Mouse (Mus musculus) brain, embryonic 14.5 days (tissue): Measurements from ENCODE around the gene Pidd1. TPM values are rescaled to one million over a fixed set of nuclear protein-coding genes. Genes with fewer than 3 reads are reported as not detected.
A peak's percentile ranks its signal among the peaks of the same experiment; 100 is the strongest.

Experiments
- DNase-seq: peaks from one replicate; pipeline ENCODE4 v3.0.0-alpha.2; 2011; ENCODE audit warnings: low read depth
- CTCF ChIP-seq: fragments of 200-500 bp; IDR thresholded peaks from 2 replicates; pipeline ENCODE4 v1.5.1; 2012; ENCODE audit warnings: inconsistent platforms, mild to moderate bottlenecking, moderate library complexity, borderline replicate concordance; ENCODE audit not compliant: insufficient read depth, insufficient read length; ENCODE audit errors: extremely low read depth
- POLR2A ChIP-seq: fragments of 200-500 bp; IDR thresholded peaks from 2 replicates; pipeline ENCODE4 v1.6.1; 2012; ENCODE audit warnings: mild to moderate bottlenecking, inconsistent platforms, borderline replicate concordance; ENCODE audit not compliant: poor library complexity, insufficient read depth, insufficient read length, severe bottlenecking; ENCODE audit errors: extremely low read depth
- polyA plus RNA-seq: library from polyadenylated mRNA; depleted of rRNA; stranded (reverse); fragments of >200 nt; gene quantifications from 2 replicates; pipeline ENCODE4 v1.2.3, GENCODE M21; 2012

Gene Pidd1
- polyA plus RNA-seq, 1 experiment, result 16.0 TPM

GRCm38 (mm10) chr7:141481498-141482401 is 37.9 kb upstream of the Pidd1 start:
- peak; percentile 71 for DNase-seq
- TF ChIP-seq CTCF (peak; percentile 41), POLR2A (no peak)

GRCm38 (mm10) chr7:141480842-141481497 is 37.1 kb upstream of the Pidd1 start:
- DNase-seq, result peak; percentile 85
- TF ChIP-seq CTCF (peak; percentile 94), POLR2A (no peak)

GRCm38 (mm10) chr7:141478270-141478748 is 34.5 kb upstream of the Pidd1 start:
- DNase-seq, result no peak
- no peak for TF ChIP-seq POLR2A
- TF ChIP-seq CTCF, result no peak

GRCm38 (mm10) chr7:141477578-141478269 is 33.9 kb upstream of the Pidd1 start:
- no peak for DNase-seq
- no peak for TF ChIP-seq CTCF

- no peak for TF ChIP-seq POLR2A
- no peak for TF ChIP-seq CTCF
- no peak for DNase-seq
Observed at GRCm38 (mm10) chr7:141476981-141477370, 33.2 kb upstream of the Pidd1 start.

GRCm38 (mm10) chr7:141476226-141476980 is 32.6 kb upstream of the Pidd1 start:
- DNase-seq, result peak; percentile 63
- no peak for TF ChIP-seq POLR2A
- TF ChIP-seq CTCF, result no peak

GRCm38 (mm10) chr7:141475805-141476158 is 32.0 kb upstream of the Pidd1 start:
- DNase-seq, result no peak
- no peak for TF ChIP-seq CTCF
- TF ChIP-seq POLR2A, result no peak

- DNase-seq, result peak; percentile 94
- TF ChIP-seq POLR2A, result no peak
- TF ChIP-seq CTCF, result no peak
Observed at GRCm38 (mm10) chr7:141475011-141475804, 31.4 kb upstream of the Pidd1 start, which contains the start of the genes Polr2l and Tspan4. Gene Polr2l (minus strand): TSS chr7:141475132. Gene Tspan4 (plus strand): TSS chr7:141475240.

- no peak for TF ChIP-seq CTCF
- no peak for TF ChIP-seq POLR2A
- DNase-seq, result no peak
Observed at GRCm38 (mm10) chr7:141474160-141474559, 30.3 kb upstream of the Pidd1 start.

- TF ChIP-seq CTCF, result no peak
- no peak for TF ChIP-seq POLR2A
- no peak for DNase-seq
Observed at GRCm38 (mm10) chr7:141472763-141473162, 28.9 kb upstream of the Pidd1 start.

GRCm38 (mm10) chr7:141472226-141472625 is 28.4 kb upstream of the Pidd1 start:
- DNase-seq, result no peak
- TF ChIP-seq POLR2A, result no peak
- no peak for TF ChIP-seq CTCF
